Mouse (Mus musculus): ENCODE data around the gene Angptl7.

Angptl7 gene

GRCm38 (mm10) chr4:148448179-148448852 lies 51.9 kb downstream of the Angptl7 start, which contains the start of gene Mtor:
TSS of gene Mtor (plus strand) at chr4:148448611.
- peak; percentile 92 to 94 for DNase-seq
